Mouse (Mus musculus): ENCODE measurements around the gene Pan2.

GRCm38 (mm10) chr10:128370021-128370420 lies 66.9 kb downstream of the Pan2 start:
- TF ChIP-seq CTCF (conservative IDR thresholded peaks at IDR 0.05; ENCODE audit: low read length) (no peak), NANOG (IDR thresholded peaks at IDR 0.05; ENCODE audit: borderline replicate concordance, low read length) (peak; percentile 97), POU5F1 (IDR thresholded peaks at IDR 0.05; ENCODE audit: borderline replicate concordance, low read length) (no peak; the same call in 1 of the 2 replicates)
